Mouse (Mus musculus) neural tube, embryonic 12.5 days (tissue): ENCODE measurements around the gene Eva1a. TPM values are rescaled to one million over a fixed set of nuclear protein-coding genes. Genes with fewer than 3 reads are reported as not detected.
A peak's percentile ranks its signal among the peaks of the same experiment; 100 is the strongest.

Source experiments
- ATAC-seq: fragments of 200-750 bp; cut with Nextera tagmentation; 2 replicates; pipeline ENCODE4 v1.8.0; 2017; ENCODE audit warnings: low read depth, mild to moderate bottlenecking, moderate TSS enrichment, moderate library complexity; ENCODE audit not compliant: low FRiP score
- H3K27ac ChIP-seq: fragments of 300-500 bp; sonication (generic); 2 replicates; pipeline ENCODE4 v1.5.1; 2016
- H3K27me3 ChIP-seq: fragments of 300-500 bp; sonication (generic); replicated peaks from 2 replicates; pipeline ENCODE4 v1.6.1; 2016; ENCODE audit warnings: mild to moderate bottlenecking
- H3K36me3 ChIP-seq: fragments of 300-500 bp; sonication (generic); 2 replicates; pipeline ENCODE4 v1.6.1; 2016; ENCODE audit warnings: mild to moderate bottlenecking
- H3K4me1 ChIP-seq: fragments of 300-500 bp; sonication (generic); 2 replicates; pipeline ENCODE4 v1.6.1; 2016
- H3K4me2 ChIP-seq: fragments of 300-500 bp; sonication (generic); replicated peaks from 2 replicates; pipeline ENCODE4 v1.6.1; 2016; ENCODE audit warnings: mild to moderate bottlenecking
- H3K4me3 ChIP-seq: fragments of 300-500 bp; sonication (generic); 2 replicates; pipeline ENCODE4 v1.5.1; 2016
- H3K9ac ChIP-seq: fragments of 300-500 bp; sonication (generic); 2 replicates; pipeline ENCODE4 v1.6.1; 2016; ENCODE audit warnings: mild to moderate bottlenecking
- H3K9me3 ChIP-seq: fragments of 300-500 bp; sonication (generic); 2 replicates; pipeline ENCODE4 v1.6.1; 2016; ENCODE audit warnings: mild to moderate bottlenecking
- WGBS: fragments of 180-500 bp; shearing (Covaris S2); methylation state at CpG from one replicate; pipeline ENCODE4 v1.1.7; 2016; 5-methylcytosine and 5-hydroxymethylcytosine counted together
- polyA plus RNA-seq: library from polyadenylated mRNA; unstranded; fragments of >200 nt; fragmentation: Nextera tagmentation; extraction: Ambion mirVana; gene quantifications from 2 replicates; pipeline ENCODE4 v1.2.1, GENCODE M21; 2016

Eva1a gene
- 2.5 and 3.0 TPM in 2 replicates for polyA plus RNA-seq

DNA sequence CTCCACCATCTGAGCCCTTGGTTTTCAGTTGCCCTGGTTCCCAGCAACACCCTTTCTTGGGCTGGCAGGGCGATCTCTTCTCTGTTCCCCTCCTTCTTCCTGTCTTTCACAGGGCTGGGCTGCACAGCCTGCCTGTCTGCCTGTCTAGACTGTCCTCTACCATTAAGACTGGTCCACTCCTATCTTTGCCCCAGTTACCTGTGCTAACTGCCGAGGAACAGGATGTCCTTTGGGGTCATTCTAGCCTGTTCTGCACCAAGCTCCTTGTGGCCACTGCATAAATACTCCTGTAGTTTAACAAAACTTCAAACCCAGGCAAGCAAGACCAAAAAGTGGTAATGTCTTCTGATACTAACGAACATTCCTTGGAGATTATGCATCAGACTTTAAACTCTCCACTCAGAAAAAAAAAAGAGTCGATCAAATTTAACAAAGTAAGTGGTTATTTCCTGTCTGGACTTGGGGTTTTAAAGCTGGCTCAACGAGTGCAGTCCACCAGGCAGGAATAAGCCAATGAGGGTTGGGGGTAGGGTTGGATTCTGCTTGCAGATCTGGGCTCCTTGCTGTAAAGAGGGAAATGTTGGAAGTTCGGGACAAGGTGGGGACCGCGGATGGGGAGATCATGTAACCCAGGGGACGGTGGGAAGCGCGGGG is at the start of gene Eva1a:
Gene Eva1a, plus strand, starts transcription at position 210 of the 654 bp plus-strand sequence.
- Histone ChIP-seq H3K27ac (no peak within 1 kb of the TSS), H3K27me3 (peaks cover 32% of the 10 kb centered on the region), H3K4me2 (peak within 1 kb of the TSS; percentile 96), H3K9ac (peak within 1 kb of the TSS; percentile 51; the same call in 1 of the 2 replicates), H3K36me3 (no peaks in the 10 kb centered on the region), H3K4me1 (peaks cover 17% of the 10 kb centered on the region; the same call in 1 of the 2 replicates), H3K9me3 (no peaks in the 10 kb centered on the region), H3K4me3 (peak within 1 kb of the TSS; percentile 53)
- ATAC-seq = 0 out of 2 replicates have a peak, but pooled peaks have one; percentile 3
- 15% methylated on average over 11 of the region's 11 CpGs for WGBS

DNA sequence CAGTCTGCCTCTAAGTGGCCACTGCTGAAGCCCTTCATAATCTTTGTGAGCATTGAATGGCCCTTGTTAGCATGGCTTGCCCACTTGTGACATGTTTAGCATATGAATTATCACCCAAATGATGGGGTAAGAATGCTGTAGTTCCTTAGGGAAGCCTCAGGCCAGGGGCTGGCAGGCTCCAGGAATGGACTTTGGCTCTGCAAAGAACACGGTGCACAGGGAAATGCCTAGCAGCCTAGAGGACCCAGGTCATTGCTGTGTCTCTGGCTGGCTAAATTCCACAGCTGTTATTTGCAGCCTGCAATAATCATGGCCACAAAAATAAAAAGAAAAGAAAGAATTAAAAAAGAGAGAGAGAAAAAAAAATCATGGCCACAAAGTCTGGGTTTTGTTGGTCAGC is 28.5 kb upstream of the Eva1a start:
- ATAC-seq = no peak
- WGBS = 82% methylated on average over 1 of the region's 1 CpGs
- H3K4me1 ChIP-seq = no peaks in the 10 kb centered on the region

DNA sequence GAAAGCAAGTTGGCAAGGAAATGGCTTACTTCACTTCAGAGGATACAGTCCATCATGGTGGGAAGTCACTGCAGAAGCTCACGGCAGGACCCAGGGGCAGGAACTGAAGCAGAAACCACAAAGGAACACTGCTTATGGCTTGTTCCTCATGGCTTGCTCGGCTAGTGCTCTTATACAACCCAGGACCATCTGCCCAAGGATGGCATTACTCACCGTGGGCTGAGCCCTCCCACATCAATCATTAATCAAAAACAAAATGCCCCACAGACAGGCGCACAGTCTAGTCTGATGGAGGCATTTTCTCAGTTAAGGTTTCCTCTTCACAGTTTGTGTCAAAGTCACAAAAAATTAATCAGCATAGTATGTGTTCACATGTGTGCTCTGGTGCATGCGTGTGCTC is 19.8 kb upstream of the Eva1a start:
- WGBS = 81% methylated on average over 5 of the region's 5 CpGs
- Histone ChIP-seq H3K9ac (no peak overlapping the region), H3K4me3 (no peak overlapping the region), H3K4me1 (no peaks in the 10 kb centered on the region), H3K27me3 (no peaks in the 10 kb centered on the region), H3K4me2 (no peak overlapping the region), H3K9me3 (no peaks in the 10 kb centered on the region), H3K36me3 (no peaks in the 10 kb centered on the region), H3K27ac (no peak overlapping the region)
- no peak for ATAC-seq

More for the DNA sequence above, 28.5 kb upstream of the Eva1a start:
- H3K4me2 ChIP-seq = no peak overlapping the region
- no peaks in the 10 kb centered on the region for H3K36me3 ChIP-seq
- no peaks in the 10 kb centered on the region for H3K9me3 ChIP-seq
- H3K9ac ChIP-seq = no peak overlapping the region
- H3K27ac ChIP-seq = no peak overlapping the region
- no peak overlapping the region for H3K4me3 ChIP-seq
- no peaks in the 10 kb centered on the region for H3K27me3 ChIP-seq

DNA sequence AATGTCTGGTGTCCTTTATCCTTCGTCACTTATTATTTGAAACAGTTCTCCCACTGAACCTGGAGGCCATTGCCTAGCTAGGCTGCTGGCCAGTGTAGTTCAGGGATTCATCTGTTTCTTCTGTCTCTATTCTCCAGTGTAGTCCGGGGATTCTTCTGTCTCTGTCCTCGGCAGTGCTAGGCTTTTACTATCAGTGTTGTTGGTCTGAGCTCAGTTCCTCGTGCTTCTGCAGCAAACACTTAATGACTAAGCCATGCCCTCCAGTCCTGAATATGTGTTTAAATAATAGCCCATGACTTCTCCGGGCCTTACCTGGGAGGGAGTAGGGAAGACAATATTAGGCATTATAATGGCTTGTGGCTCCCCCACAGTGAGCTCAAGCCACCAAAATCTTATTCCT is 19.3 kb upstream of the Eva1a start:
- Histone ChIP-seq H3K36me3 (no peaks in the 10 kb centered on the region), H3K4me2 (no peak overlapping the region), H3K4me1 (no peaks in the 10 kb centered on the region), H3K27me3 (no peaks in the 10 kb centered on the region), H3K9ac (no peak overlapping the region), H3K9me3 (no peaks in the 10 kb centered on the region), H3K4me3 (no peak overlapping the region), H3K27ac (no peak overlapping the region)
- ATAC-seq = no peak
- 91% methylated on average over 5 of the region's 5 CpGs for WGBS

DNA sequence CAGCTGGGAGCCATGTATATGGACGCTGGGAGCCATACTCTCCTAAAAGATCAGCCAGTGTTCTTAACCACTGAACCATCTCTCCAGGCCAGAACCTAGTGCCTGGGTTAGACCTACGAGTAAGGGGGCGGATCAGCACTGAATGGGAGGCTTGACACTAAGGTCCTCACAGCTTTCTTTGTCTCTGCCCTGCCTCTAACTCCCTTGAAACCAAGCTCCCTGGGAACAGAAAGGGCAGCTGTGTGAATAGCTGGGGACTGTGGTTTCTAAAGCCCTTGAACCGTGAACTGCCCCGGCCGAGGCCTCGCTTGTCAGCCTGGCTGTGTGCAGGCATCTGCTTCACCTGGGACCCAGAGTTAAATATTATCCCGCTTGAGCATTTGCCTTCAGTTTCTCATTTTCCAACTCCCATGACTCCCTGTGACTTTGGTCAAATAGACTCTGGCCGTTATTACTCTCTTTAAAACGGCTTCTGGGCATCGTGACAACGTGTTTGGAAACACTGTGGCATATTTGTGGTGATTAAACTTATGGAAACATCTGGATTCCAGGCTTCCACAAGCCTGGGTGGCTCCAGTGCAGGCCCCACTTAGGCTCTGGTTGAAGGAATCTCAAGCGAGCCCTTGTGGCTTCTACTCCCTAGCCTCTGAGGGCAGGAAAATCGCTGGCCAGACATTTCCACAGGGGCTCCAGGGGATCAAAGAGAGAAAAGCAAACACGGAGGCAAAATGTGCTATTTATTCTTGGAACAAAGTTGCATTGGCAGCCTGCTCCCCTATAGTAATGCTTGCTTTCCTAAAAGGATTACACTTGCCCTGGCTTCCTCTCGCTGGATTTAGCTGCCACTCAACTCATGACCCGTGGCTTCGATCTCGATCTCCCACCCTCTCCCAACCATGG is 11.0 kb upstream of the Eva1a start:
- H3K4me3 ChIP-seq = no peak overlapping the region
- no peaks in the 10 kb centered on the region for H3K4me1 ChIP-seq
- no peak for ATAC-seq
- no peaks in the 10 kb centered on the region for H3K36me3 ChIP-seq
- H3K27me3 ChIP-seq = no peaks in the 10 kb centered on the region
- H3K9me3 ChIP-seq = no peaks in the 10 kb centered on the region
- 37% methylated on average over 19 of the region's 19 CpGs for WGBS
- no peak overlapping the region for H3K4me2 ChIP-seq
- no peak overlapping the region for H3K27ac ChIP-seq
- no peak overlapping the region for H3K9ac ChIP-seq

DNA sequence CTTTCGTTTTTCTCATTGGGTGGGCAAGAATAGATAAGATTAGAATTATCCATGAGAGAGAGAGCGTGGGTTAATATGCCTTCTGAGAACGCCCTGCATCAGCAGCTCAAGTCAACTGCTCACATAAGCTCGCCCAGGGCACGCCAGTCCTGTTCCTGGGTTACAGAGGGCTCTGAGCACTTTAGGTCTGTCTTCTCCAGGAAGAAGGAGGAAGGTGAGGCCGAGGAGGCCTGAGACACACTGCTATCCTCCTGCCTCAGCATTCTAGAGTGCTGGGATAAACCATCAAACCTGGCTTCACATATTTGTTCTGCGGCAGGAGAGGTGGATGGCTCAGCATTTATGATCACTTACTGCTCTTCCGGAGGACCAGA is 10.3 kb upstream of the Eva1a start:
- Histone ChIP-seq H3K9me3 (no peaks in the 10 kb centered on the region), H3K4me1 (no peaks in the 10 kb centered on the region), H3K4me2 (no peak overlapping the region), H3K9ac (no peak overlapping the region), H3K36me3 (no peaks in the 10 kb centered on the region), H3K27ac (no peak overlapping the region), H3K27me3 (no peaks in the 10 kb centered on the region), H3K4me3 (no peak overlapping the region)
- WGBS = 83% methylated on average over 8 of the region's 8 CpGs
- no peak for ATAC-seq

DNA sequence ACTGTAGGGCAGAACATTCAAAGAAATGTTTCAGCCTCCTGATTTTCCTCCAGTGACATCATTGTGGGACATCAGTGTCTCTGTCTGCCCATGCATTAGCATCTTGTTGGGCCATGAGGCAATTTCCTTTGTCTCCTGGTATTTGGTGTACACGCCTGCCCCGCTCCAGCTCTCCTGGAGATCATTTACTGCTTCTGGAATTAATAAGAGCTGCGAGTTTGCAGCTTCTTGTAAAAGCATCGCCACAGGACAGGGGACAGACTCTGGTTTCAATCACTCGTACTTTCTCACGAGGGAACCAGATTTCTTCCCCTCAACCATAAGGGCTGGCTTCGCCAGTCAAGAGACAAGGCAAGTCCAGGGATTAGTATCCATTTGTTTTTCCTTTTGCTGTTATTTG is 3.6 kb upstream of the Eva1a start:
- peaks cover 14% of the 10 kb centered on the region for H3K27me3 ChIP-seq
- no peak overlapping the region for H3K4me2 ChIP-seq
- H3K36me3 ChIP-seq = no peaks in the 10 kb centered on the region
- peaks cover 9% of the 10 kb centered on the region; the same call in 1 of the 2 replicates for H3K4me1 ChIP-seq
- H3K4me3 ChIP-seq = no peak overlapping the region
- no peak overlapping the region for H3K27ac ChIP-seq
- no peak for ATAC-seq
- WGBS = 81% methylated on average over 7 of the region's 7 CpGs
- H3K9me3 ChIP-seq = no peaks in the 10 kb centered on the region
- H3K9ac ChIP-seq = no peak overlapping the region

DNA sequence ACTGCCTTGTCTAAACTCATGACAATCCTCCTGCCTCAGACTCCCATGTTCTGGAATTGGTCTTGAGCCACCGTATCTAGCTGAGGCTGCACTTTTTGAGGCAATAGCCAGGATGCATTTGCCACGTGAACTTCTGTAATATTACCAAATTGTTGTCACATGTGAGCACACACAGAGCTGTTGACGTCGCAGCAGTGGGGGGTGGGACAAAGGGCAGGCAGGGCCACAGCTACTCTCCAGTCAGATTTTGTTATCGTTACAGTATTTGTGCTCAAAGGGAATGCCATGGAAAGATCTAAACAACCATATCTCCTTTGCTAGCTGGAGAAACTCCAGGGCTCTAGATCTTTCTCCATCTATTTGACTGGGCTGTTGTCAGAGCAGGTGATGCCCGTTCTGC is 1.6 kb upstream of the Eva1a start:
- no peaks in the 10 kb centered on the region for H3K9me3 ChIP-seq
- no peak overlapping the region for H3K4me2 ChIP-seq
- peaks cover 29% of the 10 kb centered on the region for H3K27me3 ChIP-seq
- ATAC-seq = no peak
- no peak overlapping the region for H3K27ac ChIP-seq
- H3K4me3 ChIP-seq = no peak overlapping the region
- no peak overlapping the region for H3K9ac ChIP-seq
- WGBS = 78% methylated on average over 6 of the region's 6 CpGs
- H3K4me1 ChIP-seq = peaks cover 17% of the 10 kb centered on the region; the same call in 1 of the 2 replicates
- H3K36me3 ChIP-seq = no peaks in the 10 kb centered on the region

DNA sequence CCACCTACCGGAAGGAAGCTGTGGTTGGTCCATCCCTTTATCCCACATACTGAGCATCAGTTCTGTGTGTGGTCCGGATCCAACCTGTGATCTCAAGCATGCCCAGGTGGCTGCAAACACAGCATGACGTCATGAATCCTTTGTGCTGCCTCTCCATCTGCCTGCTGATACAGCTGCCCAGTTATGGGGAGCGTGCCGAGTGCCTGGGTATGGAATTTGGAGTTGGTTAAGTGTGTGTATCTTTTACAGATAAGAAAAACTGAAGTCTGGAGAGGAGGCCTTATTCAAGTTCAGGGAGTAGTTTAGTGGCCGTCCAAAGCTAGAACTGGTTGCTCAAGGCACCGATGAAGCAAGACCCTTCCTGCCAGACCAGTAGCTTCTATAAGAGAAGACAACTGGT is 875 bp upstream of the Eva1a start:
- no peak for ATAC-seq
- no peak overlapping the region for H3K4me3 ChIP-seq
- H3K27ac ChIP-seq = no peak overlapping the region
- peaks cover 32% of the 10 kb centered on the region for H3K27me3 ChIP-seq
- H3K4me1 ChIP-seq = peaks cover 17% of the 10 kb centered on the region; the same call in 1 of the 2 replicates
- no peaks in the 10 kb centered on the region for H3K9me3 ChIP-seq
- H3K9ac ChIP-seq = no peak overlapping the region
- WGBS = 79% methylated on average over 7 of the region's 7 CpGs
- H3K4me2 ChIP-seq = no peak overlapping the region
- H3K36me3 ChIP-seq = no peaks in the 10 kb centered on the region

DNA sequence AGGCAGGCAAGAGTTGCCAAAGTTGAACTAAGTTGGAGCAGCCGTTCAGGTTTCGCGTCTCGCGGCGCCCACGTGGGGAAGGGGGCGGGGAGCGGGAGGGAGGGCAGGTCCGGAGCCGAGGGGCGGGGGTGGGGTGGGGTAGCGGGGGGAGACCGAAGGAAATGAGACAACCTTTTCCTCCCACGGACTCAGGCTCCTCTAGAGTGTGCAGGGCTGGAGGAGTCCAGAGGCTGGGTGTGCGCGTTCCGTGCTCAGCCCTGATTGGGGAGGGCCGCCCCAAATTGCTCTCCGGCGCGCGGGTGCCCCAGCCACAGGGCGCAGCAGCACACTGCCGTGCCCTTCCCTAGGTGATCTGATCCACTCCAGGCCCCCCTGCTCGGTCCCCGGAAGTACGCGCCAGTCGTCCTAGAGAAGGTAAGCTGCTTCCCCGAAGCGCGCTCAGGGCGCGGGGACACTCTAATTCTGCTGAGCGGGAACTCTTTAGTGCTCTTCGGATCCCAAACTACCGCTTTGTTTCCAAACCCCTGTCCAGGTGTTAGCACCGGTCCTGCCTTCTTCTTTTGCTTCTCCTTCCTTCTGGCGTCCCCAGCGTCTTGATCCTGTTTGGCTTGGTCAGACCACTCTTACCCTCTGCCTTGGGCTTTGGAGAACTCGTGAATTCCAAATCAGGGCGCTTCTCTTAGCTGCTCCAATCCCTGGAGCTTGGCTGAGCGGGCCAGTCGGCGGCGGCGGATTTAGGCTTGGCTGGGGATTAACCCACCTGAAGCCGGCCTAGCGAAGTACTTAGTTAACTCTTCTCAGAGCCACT is 849 bp downstream of the Eva1a start:
- Histone ChIP-seq H3K27me3 (peaks cover 32% of the 10 kb centered on the region), H3K4me3 (peak overlapping the region; percentile 53), H3K27ac (no peak overlapping the region), H3K4me1 (peaks cover 17% of the 10 kb centered on the region; the same call in 1 of the 2 replicates), H3K9ac (peak overlapping the region; percentile 51; the same call in 1 of the 2 replicates), H3K4me2 (peak overlapping the region; percentile 96), H3K9me3 (no peaks in the 10 kb centered on the region), H3K36me3 (no peaks in the 10 kb centered on the region)
- peak; percentile 53 for ATAC-seq
- WGBS = under 1% methylated on average over 48 of the region's 50 CpGs

DNA sequence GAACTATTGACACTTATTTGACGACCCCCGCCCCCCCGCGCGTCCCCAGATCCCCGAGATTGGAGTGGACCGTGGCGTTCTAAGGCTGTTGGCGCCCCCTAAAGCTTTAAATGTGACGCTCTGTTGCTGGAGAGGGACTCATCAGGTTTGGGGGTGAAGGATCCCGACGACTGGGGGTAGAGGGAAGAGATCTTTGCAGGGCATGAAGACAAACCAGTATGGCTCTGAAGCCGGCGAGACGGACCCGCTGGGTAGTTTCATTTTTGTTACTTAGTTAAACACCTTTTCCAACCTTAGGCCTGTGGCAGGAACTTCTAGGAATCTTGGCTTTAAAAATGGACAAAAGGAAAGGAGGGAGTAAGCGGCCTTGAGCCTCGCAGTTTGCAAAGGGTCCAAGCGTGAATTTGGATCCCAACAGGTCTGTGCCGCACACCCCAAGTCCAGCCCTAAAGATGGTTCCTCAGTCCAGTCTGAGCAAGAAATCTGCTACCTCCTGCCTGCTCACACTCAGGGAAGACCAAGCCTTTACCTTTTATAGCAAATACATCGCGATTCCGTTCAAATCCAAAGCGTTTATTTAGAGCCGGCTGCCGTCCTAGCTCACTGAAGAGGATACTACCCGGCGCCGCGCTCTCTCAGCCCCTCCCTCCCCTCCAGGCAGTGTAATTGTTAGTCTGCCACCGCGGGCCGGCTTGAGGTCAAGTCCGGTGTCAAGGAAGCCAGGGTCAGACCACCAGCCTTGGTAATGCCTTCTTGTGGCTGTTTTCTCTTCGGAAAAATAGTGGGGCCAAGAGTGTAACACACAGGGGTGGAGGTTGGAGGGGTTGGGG is 1.7 kb downstream of the Eva1a start:
- H3K4me3 ChIP-seq = peak overlapping the region; percentile 53
- peak overlapping the region; percentile 96 for H3K4me2 ChIP-seq
- H3K4me1 ChIP-seq = peaks cover 17% of the 10 kb centered on the region; the same call in 1 of the 2 replicates
- peaks cover 32% of the 10 kb centered on the region for H3K27me3 ChIP-seq
- H3K9ac ChIP-seq = peak overlapping the region; percentile 51; the same call in 1 of the 2 replicates
- no peaks in the 10 kb centered on the region for H3K36me3 ChIP-seq
- no peak overlapping the region for H3K27ac ChIP-seq
- no peaks in the 10 kb centered on the region for H3K9me3 ChIP-seq
- ATAC-seq = peak; percentile 67
- WGBS = under 1% methylated on average over 35 of the region's 35 CpGs
